Mouse (Mus musculus) effector memory CD4-positive, alpha-beta T cell, adult 5 months (primary cell): ENCODE measurements around the gene Scn9a. TPM values are rescaled to one million over a fixed set of nuclear protein-coding genes. Genes with fewer than 3 reads are reported as not detected.

Source experiments
- polyA plus RNA-seq: library from polyadenylated mRNA; unstranded; fragments of 100-300 nt; shearing (Covaris generic); gene quantifications from one replicate; pipeline ENCODE4 v1.2.1, GENCODE M21; 2017

Gene Scn9a
- polyA plus RNA-seq = 0.12 TPM

GRCm38 (mm10) chr2:66634580-66635359, at the start of gene Scn9a:
Gene Scn9a (minus strand): TSS chr2:66634962.

GRCm38 (mm10) chr2:66440711-66441110, 194.1 kb downstream of the Scn9a start, which contains the start of gene Scn1a:
Gene Scn1a (minus strand): TSS chr2:66440840.

Other genes starting within 250 kb of the Scn9a start
- gene Scn1a, start 194.1 kb downstream of the Scn9a start, polyA plus RNA-seq = not detected
- not detected for gene Scn7a, start 150.0 kb upstream of the Scn9a start, polyA plus RNA-seq